Mouse (Mus musculus) limb, embryonic 14.5 days (tissue): ENCODE data around the gene Usp54. TPM values are rescaled to one million over a fixed set of nuclear protein-coding genes. Genes with fewer than 3 reads are reported as not detected.
"Not testable (repeated sequence)": the region's sequence is repeated elsewhere in the genome, so short reads cannot be mapped to it uniquely, and the experiment has no call there.

Experiments used
- ATAC-seq: fragments of 200-750 bp; cut with Nextera tagmentation; 2 replicates; pipeline ENCODE4 v1.8.0; 2017; ENCODE audit warnings: low read depth, moderate number of reproducible peaks, moderate TSS enrichment; ENCODE audit not compliant: low FRiP score
- DNase-seq: peaks from one replicate; pipeline ENCODE4 v3.0.0-alpha.2; 2015; ENCODE audit warnings: low spot score
- H3K27ac ChIP-seq: fragments of 300-500 bp; sonication (generic); replicated peaks from 2 replicates; pipeline ENCODE4 v1.5.1; 2014; ENCODE audit warnings: low read depth, mild to moderate bottlenecking, low read length, moderate library complexity, mixed read lengths
- H3K27me3 ChIP-seq: fragments of 300-500 bp; sonication (generic); 2 replicates; pipeline ENCODE4 v1.6.1; 2014; ENCODE audit warnings: low read length, mixed read lengths; ENCODE audit not compliant: control insufficient read depth, insufficient read depth
- H3K36me3 ChIP-seq: fragments of 300-500 bp; sonication (generic); 2 replicates; pipeline ENCODE4 v1.6.1; 2014; ENCODE audit warnings: mild to moderate bottlenecking, low read length, moderate library complexity, mixed read lengths; ENCODE audit not compliant: control insufficient read depth, insufficient read depth
- H3K4me1 ChIP-seq: fragments of 300-500 bp; sonication (generic); 2 replicates; pipeline ENCODE4 v1.6.1; 2014; ENCODE audit warnings: antibody characterized with exemption, low read length, mixed read lengths; ENCODE audit not compliant: control insufficient read depth, insufficient read depth
- H3K4me2 ChIP-seq: fragments of 300-500 bp; sonication (generic); replicated peaks from 2 replicates; pipeline ENCODE4 v1.6.1; 2014; ENCODE audit warnings: low read depth, mild to moderate bottlenecking, low read length, moderate library complexity; ENCODE audit not compliant: severe bottlenecking
- H3K4me3 ChIP-seq: fragments of 300-500 bp; sonication (generic); replicated peaks from 2 replicates; pipeline ENCODE4 v1.5.1; 2014; ENCODE audit warnings: low read length
- H3K9ac ChIP-seq: fragments of 300-500 bp; sonication (generic); 2 replicates; pipeline ENCODE4 v1.6.1; 2014; ENCODE audit warnings: mild to moderate bottlenecking, low read depth, low read length, moderate library complexity; ENCODE audit not compliant: severe bottlenecking
- H3K9me3 ChIP-seq: fragments of 300-500 bp; sonication (generic); 2 replicates; pipeline ENCODE4 v1.6.1; 2016; ENCODE audit warnings: low read length; ENCODE audit not compliant: control insufficient read depth
- POLR2A ChIP-seq: fragments of 200-500 bp; IDR thresholded peaks from 2 replicates; pipeline ENCODE4 v1.8.0; 2012; ENCODE audit warnings: inconsistent platforms, mild to moderate bottlenecking, moderate library complexity, borderline replicate concordance; ENCODE audit not compliant: insufficient read depth, insufficient read length; ENCODE audit errors: extremely low read depth
- WGBS: fragments of 180-500 bp; shearing (Covaris S2); extraction: QIAGEN DNeasy Blood & Tissue Kit; methylation state at CpG from one replicate; pipeline ENCODE4 v1.1.7; 2014; 5-methylcytosine and 5-hydroxymethylcytosine counted together
- polyA plus RNA-seq, 2 experiments: library from polyadenylated mRNA; depleted of rRNA in 1 of 2; stranded (reverse) in 1 of 2; unstranded in 1 of 2; fragments of >200 nt; fragmentation: Nextera tagmentation in 1 of 2; extraction: Ambion mirVana in 1 of 2; gene quantifications; 2 replicates each; pipeline versions ENCODE4 v1.2.1 to v1.2.3; 2012 to 2014

Usp54 gene
- polyA plus RNA-seq, 2 experiments = 9.6 to 16.3 TPM

GRCm38 (mm10) chr14:20641438-20641875 is 594 bp upstream of the Usp54 start:
- Histone ChIP-seq H3K4me1 (peaks cover 14% of the 10 kb centered on the region; the same call in 1 of the 2 replicates), H3K27ac (peak overlapping the region; percentile 92), H3K36me3 (no peaks in the 10 kb centered on the region), H3K27me3 (no peaks in the 10 kb centered on the region), H3K4me2 (peak overlapping the region; percentile 75), H3K4me3 (peak overlapping the region; percentile 79), H3K9me3 (no peaks in the 10 kb centered on the region), H3K9ac (peak overlapping the region; percentile 83)
- TF ChIP-seq POLR2A = no peak
- no peak for DNase-seq
- WGBS = 19% methylated on average over 10 of the region's 10 CpGs
- ATAC-seq = no peak

GRCm38 (mm10) chr14:20639918-20640619 is 794 bp downstream of the Usp54 start:
- peak; percentile 47 for ATAC-seq
- H3K4me2 ChIP-seq = peak overlapping the region; percentile 83
- no peaks in the 10 kb centered on the region for H3K9me3 ChIP-seq
- no peaks in the 10 kb centered on the region for H3K27me3 ChIP-seq
- peak overlapping the region; percentile 83 for H3K9ac ChIP-seq
- TF ChIP-seq POLR2A = no peak
- DNase-seq = no peak
- no peaks in the 10 kb centered on the region for H3K36me3 ChIP-seq
- H3K4me3 ChIP-seq = peak overlapping the region; percentile 79
- H3K4me1 ChIP-seq = peaks cover 14% of the 10 kb centered on the region; the same call in 1 of the 2 replicates
- WGBS = 3% methylated on average over 16 of the region's 16 CpGs
- peak overlapping the region; percentile 92 for H3K27ac ChIP-seq

- Histone ChIP-seq H3K27me3 (no peaks in the 10 kb centered on the region), H3K9ac (no peak overlapping the region), H3K4me3 (no peak overlapping the region), H3K36me3 (no peaks in the 10 kb centered on the region), H3K27ac (no peak overlapping the region), H3K4me1 (peaks cover 14% of the 10 kb centered on the region; the same call in 1 of the 2 replicates), H3K9me3 (no peaks in the 10 kb centered on the region), H3K4me2 (no peak overlapping the region)
- 90% methylated on average over 6 of the region's 6 CpGs for WGBS
- ATAC-seq (no peak), DNase-seq (no peak)
- no peak for TF ChIP-seq POLR2A
Observed at GRCm38 (mm10) chr14:20638702-20639101, 2.2 kb downstream of the Usp54 start.

- Histone ChIP-seq H3K4me1 (peaks cover 14% of the 10 kb centered on the region; the same call in 1 of the 2 replicates), H3K4me3 (no peak overlapping the region), H3K9me3 (no peaks in the 10 kb centered on the region), H3K9ac (no peak overlapping the region), H3K36me3 (no peaks in the 10 kb centered on the region), H3K27ac (no peak overlapping the region), H3K4me2 (no peak overlapping the region), H3K27me3 (no peaks in the 10 kb centered on the region)
- no peak for TF ChIP-seq POLR2A
- ATAC-seq (no peak), DNase-seq (no peak)
- 80% methylated on average over 2 of the region's 2 CpGs for WGBS
Observed at GRCm38 (mm10) chr14:20637818-20638574, 2.9 kb downstream of the Usp54 start.

GRCm38 (mm10) chr14:20636968-20637367 is 3.9 kb downstream of the Usp54 start:
- not testable (repeated sequence) for H3K9me3 ChIP-seq, H3K4me3 ChIP-seq, DNase-seq, H3K27me3 ChIP-seq, H3K4me2 ChIP-seq, H3K27ac ChIP-seq, H3K36me3 ChIP-seq, H3K9ac ChIP-seq, ATAC-seq
- WGBS = 93% methylated on average over 3 of the region's 3 CpGs
- peaks cover 11% of the 10 kb centered on the region; the same call in 1 of the 2 replicates for H3K4me1 ChIP-seq
